Mouse (Mus musculus) heart, adult 18-20 months (tissue): Measurements from ENCODE around the gene Rbmx. TPM values are rescaled to one million over a fixed set of nuclear protein-coding genes. Genes with fewer than 3 reads are reported as not detected.

Source experiments
- total RNA-seq, 2 experiments: library from RNA; stranded (reverse); gene quantifications; 2 replicates each; pipeline ENCODE4 v1.2.3; 2021

Gene Rbmx
- total RNA-seq, 2 experiments from 2014 or later: 20.7 to 22.2 TPM

Other genes starting within 250 kb of the Rbmx start
- under 1 TPM in 1 of 2 experiments, not detected in 1; 0.31 TPM for gene Cd40lg, start 180.9 kb downstream of the Rbmx start, total RNA-seq
- gene Arhgef6, start 54.3 kb downstream of the Rbmx start, total RNA-seq: 10 to 100 TPM; 52.4 to 63.8 TPM
- gene Gm364, start 16.1 kb upstream of the Rbmx start, total RNA-seq: not detected
- gene Gpr101, start 110.7 kb upstream of the Rbmx start, total RNA-seq: not detected